Mouse (Mus musculus): Measurements from ENCODE around the gene Shprh. TPM values are rescaled to one million over a fixed set of nuclear protein-coding genes. Genes with fewer than 3 reads are reported as not detected.
"Not testable (repeated sequence)": the region's sequence is repeated elsewhere in the genome, so short reads cannot be mapped to it uniquely, and the experiment has no call there.

The Shprh gene
- total and polyA plus RNA-seq, 3 experiments = 5.4 to 45.5 (median 39.4) TPM

DNA sequence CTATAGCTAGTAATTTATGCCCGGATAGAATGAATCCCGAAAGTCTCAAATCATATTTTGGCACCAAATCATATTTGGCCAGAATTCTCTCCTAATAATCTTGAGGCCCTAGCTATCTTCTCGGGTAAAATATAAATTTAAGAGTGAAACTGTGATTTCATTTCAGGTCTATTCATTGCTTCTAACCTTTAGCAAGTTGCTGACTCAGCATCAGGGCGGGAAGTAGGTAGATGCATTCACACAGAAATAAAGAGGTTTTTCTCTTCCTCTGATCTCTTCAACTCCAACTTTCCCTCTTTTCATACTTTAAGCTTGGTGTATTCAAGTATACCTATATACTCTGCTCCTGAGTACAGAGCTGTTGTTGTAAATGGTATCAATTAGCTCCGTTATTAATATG, 30.9 kb downstream of the Shprh start:
- no peak for DNase-seq (ENCODE audit: low spot score)
- peaks cover 84% of the 10 kb centered on the region for H3K36me3 ChIP-seq (replicated peaks)
- no peak for TF ChIP-seq CTCF (IDR thresholded peaks at IDR 0.05; ENCODE audit: low read depth, low read length)
- TF ChIP-seq TAL1 (conservative IDR thresholded peaks at IDR 0.05; ENCODE audit: low read depth, low read length) = no peak
- no peak for TF ChIP-seq GATA2 (IDR thresholded peaks at IDR 0.05; ENCODE audit: borderline replicate concordance, low read depth, low read length)
- no peak for TF ChIP-seq GATA1 (IDR thresholded peaks at IDR 0.05; ENCODE audit: borderline replicate concordance, low read length)
- TF ChIP-seq POLR2AphosphoS5 (IDR thresholded peaks at IDR 0.05; ENCODE audit: insufficient replicate concordance, low read depth, low read length) = no peak
- no peaks in the 10 kb centered on the region for H3K4me1 ChIP-seq (ENCODE audit: insufficient read depth, low read depth, low read length)
- no peak overlapping the region for H3K4me3 ChIP-seq (ENCODE audit: low read depth, low read length)
- H3K27me3 ChIP-seq (ENCODE audit: insufficient read depth, low read length) = no peaks in the 10 kb centered on the region
- H3K9me3 ChIP-seq (replicated peaks) = no peaks in the 10 kb centered on the region
- no peak for ATAC-seq (ENCODE audit: extremely low read depth, insufficient number of reproducible peaks, low FRiP score, poor library complexity, severe bottlenecking)

DNA sequence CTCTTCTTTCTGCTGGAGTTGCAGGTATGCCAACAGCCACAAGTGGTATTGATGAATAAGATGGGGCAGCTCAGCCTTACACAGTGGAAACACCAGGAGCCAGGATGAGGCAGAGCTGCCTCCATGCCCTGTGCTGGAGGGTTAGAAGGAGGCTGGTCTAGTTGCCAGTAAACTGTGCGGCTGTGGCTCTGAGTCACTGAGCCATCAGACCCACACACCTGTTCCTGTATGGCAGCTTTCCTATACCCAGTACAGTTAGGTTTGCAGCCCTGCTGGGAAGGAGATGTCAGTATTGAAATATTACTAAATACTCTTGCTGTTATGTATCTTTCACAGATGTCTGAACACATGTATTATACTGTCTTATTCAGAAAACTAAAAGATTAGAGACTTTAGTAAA, 48.1 kb downstream of the Shprh start:
- H3K9me3 ChIP-seq (replicated peaks) = no peaks in the 10 kb centered on the region
- peaks cover 78% of the 10 kb centered on the region for H3K36me3 ChIP-seq (replicated peaks)

GRCm38 (mm10) chr10:11198346-11198745, 49.1 kb downstream of the Shprh start:
- Histone ChIP-seq H3K4me1 (ENCODE audit: insufficient read depth, low read depth, low read length) (no peaks in the 10 kb centered on the region), H3K27me3 (ENCODE audit: insufficient read depth, low read length) (no peaks in the 10 kb centered on the region), H3K4me3 (ENCODE audit: low read depth, low read length) (no peak overlapping the region), H3K9me3 (replicated peaks) (no peaks in the 10 kb centered on the region), H3K36me3 (replicated peaks) (peaks cover 78% of the 10 kb centered on the region)
- ATAC-seq (ENCODE audit: extremely low read depth, insufficient number of reproducible peaks, low FRiP score, poor library complexity, severe bottlenecking) = no peak
- TF ChIP-seq POLR2AphosphoS5 (IDR thresholded peaks at IDR 0.05; ENCODE audit: insufficient replicate concordance, low read depth, low read length) (no peak), CTCF (IDR thresholded peaks at IDR 0.05; ENCODE audit: low read depth, low read length) (no peak), GATA1 (IDR thresholded peaks at IDR 0.05; ENCODE audit: borderline replicate concordance, low read length) (no peak), TAL1 (conservative IDR thresholded peaks at IDR 0.05; ENCODE audit: low read depth, low read length) (no peak), GATA2 (IDR thresholded peaks at IDR 0.05; ENCODE audit: borderline replicate concordance, low read depth, low read length) (no peak)
- DNase-seq (ENCODE audit: low spot score) = no peak

More for the DNA sequence above, 48.1 kb downstream of the Shprh start:
- Histone ChIP-seq H3K4me3 (ENCODE audit: low read depth, low read length) (no peak overlapping the region), H3K4me1 (ENCODE audit: insufficient read depth, low read depth, low read length) (no peaks in the 10 kb centered on the region), H3K27me3 (ENCODE audit: insufficient read depth, low read length) (no peaks in the 10 kb centered on the region)
- TF ChIP-seq GATA1 (IDR thresholded peaks at IDR 0.05; ENCODE audit: borderline replicate concordance, low read length) (no peak), POLR2AphosphoS5 (IDR thresholded peaks at IDR 0.05; ENCODE audit: insufficient replicate concordance, low read depth, low read length) (no peak), CTCF (IDR thresholded peaks at IDR 0.05; ENCODE audit: low read depth, low read length) (no peak), TAL1 (conservative IDR thresholded peaks at IDR 0.05; ENCODE audit: low read depth, low read length) (no peak), GATA2 (IDR thresholded peaks at IDR 0.05; ENCODE audit: borderline replicate concordance, low read depth, low read length) (no peak)
- DNase-seq (ENCODE audit: low spot score) (no peak), ATAC-seq (ENCODE audit: extremely low read depth, insufficient number of reproducible peaks, low FRiP score, poor library complexity, severe bottlenecking) (no peak)

GRCm38 (mm10) chr10:11199980-11200379, 50.8 kb downstream of the Shprh start:
- ATAC-seq (ENCODE audit: extremely low read depth, insufficient number of reproducible peaks, low FRiP score, poor library complexity, severe bottlenecking) = no peak
- DNase-seq (ENCODE audit: low spot score) = no peak
- no peak for TF ChIP-seq TAL1 (conservative IDR thresholded peaks at IDR 0.05; ENCODE audit: low read depth, low read length)
- no peak for TF ChIP-seq CTCF (IDR thresholded peaks at IDR 0.05; ENCODE audit: low read depth, low read length)
- no peak for TF ChIP-seq GATA1 (IDR thresholded peaks at IDR 0.05; ENCODE audit: borderline replicate concordance, low read length)
- no peak for TF ChIP-seq POLR2AphosphoS5 (IDR thresholded peaks at IDR 0.05; ENCODE audit: insufficient replicate concordance, low read depth, low read length)
- no peak for TF ChIP-seq GATA2 (IDR thresholded peaks at IDR 0.05; ENCODE audit: borderline replicate concordance, low read depth, low read length)

GRCm38 (mm10) chr10:11205883-11206282, 56.7 kb downstream of the Shprh start:
- peaks cover 64% of the 10 kb centered on the region for H3K36me3 ChIP-seq (replicated peaks)
- not testable (repeated sequence) for ATAC-seq (ENCODE audit: extremely low read depth, insufficient number of reproducible peaks, low FRiP score, poor library complexity, severe bottlenecking); H3K4me3 ChIP-seq (ENCODE audit: low read depth, low read length)

More at GRCm38 (mm10) chr10:11199980-11200379, 50.8 kb downstream of the Shprh start:
- Histone ChIP-seq H3K4me3 (ENCODE audit: low read depth, low read length) (no peak overlapping the region), H3K4me1 (ENCODE audit: insufficient read depth, low read depth, low read length) (no peaks in the 10 kb centered on the region), H3K27me3 (ENCODE audit: insufficient read depth, low read length) (no peaks in the 10 kb centered on the region), H3K36me3 (replicated peaks) (peaks cover 71% of the 10 kb centered on the region), H3K9me3 (replicated peaks) (no peaks in the 10 kb centered on the region)

DNA sequence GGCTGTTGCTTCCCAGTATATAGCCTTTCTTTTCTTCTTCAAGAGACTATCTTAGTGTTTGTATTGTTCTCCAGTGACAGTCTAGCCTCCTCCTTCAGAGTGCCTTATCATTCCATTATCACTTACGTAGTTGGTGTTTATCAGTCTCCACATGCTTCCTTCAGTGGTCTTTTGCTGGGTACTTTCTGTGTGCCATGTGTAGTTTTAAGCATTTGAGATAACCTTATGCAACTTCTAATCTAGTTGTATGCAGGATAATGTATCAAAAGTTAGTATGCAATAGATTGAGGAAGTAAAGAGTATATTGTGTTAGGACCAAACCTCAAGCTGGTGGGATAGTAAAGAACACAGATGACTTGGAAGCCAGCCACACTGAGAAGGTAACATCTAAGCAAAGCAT, 59.4 kb downstream of the Shprh start:
- Histone ChIP-seq H3K4me1 (ENCODE audit: insufficient read depth, low read depth, low read length) (peaks cover 19% of the 10 kb centered on the region), H3K36me3 (replicated peaks) (peaks cover 72% of the 10 kb centered on the region), H3K4me3 (ENCODE audit: low read depth, low read length) (no peak overlapping the region), H3K27me3 (ENCODE audit: insufficient read depth, low read length) (no peaks in the 10 kb centered on the region), H3K9me3 (replicated peaks) (no peaks in the 10 kb centered on the region)
- DNase-seq (ENCODE audit: low spot score) (peak; percentile 4), ATAC-seq (ENCODE audit: extremely low read depth, insufficient number of reproducible peaks, low FRiP score, poor library complexity, severe bottlenecking) (peak; percentile 94)
- TF ChIP-seq GATA2 (IDR thresholded peaks at IDR 0.05; ENCODE audit: borderline replicate concordance, low read depth, low read length) (no peak), POLR2AphosphoS5 (IDR thresholded peaks at IDR 0.05; ENCODE audit: insufficient replicate concordance, low read depth, low read length) (no peak), CTCF (IDR thresholded peaks at IDR 0.05; ENCODE audit: low read depth, low read length) (no peak), TAL1 (conservative IDR thresholded peaks at IDR 0.05; ENCODE audit: low read depth, low read length) (peak; percentile 78)

More at GRCm38 (mm10) chr10:11205883-11206282, 56.7 kb downstream of the Shprh start:
- peaks cover 19% of the 10 kb centered on the region for H3K4me1 ChIP-seq (ENCODE audit: insufficient read depth, low read depth, low read length)
- H3K9me3 ChIP-seq (replicated peaks); DNase-seq (ENCODE audit: low spot score); H3K27me3 ChIP-seq (ENCODE audit: insufficient read depth, low read length): not testable (repeated sequence)

- TF ChIP-seq GATA2 (IDR thresholded peaks at IDR 0.05; ENCODE audit: borderline replicate concordance, low read depth, low read length) (no peak), TAL1 (conservative IDR thresholded peaks at IDR 0.05; ENCODE audit: low read depth, low read length) (no peak), GATA1 (IDR thresholded peaks at IDR 0.05; ENCODE audit: borderline replicate concordance, low read length) (no peak), CTCF (IDR thresholded peaks at IDR 0.05; ENCODE audit: low read depth, low read length) (no peak), POLR2AphosphoS5 (IDR thresholded peaks at IDR 0.05; ENCODE audit: insufficient replicate concordance, low read depth, low read length) (no peak)
- peaks cover 70% of the 10 kb centered on the region for H3K36me3 ChIP-seq (replicated peaks)
- no peaks in the 10 kb centered on the region for H3K9me3 ChIP-seq (replicated peaks)
- H3K27me3 ChIP-seq (ENCODE audit: insufficient read depth, low read length) = no peaks in the 10 kb centered on the region
- DNase-seq (ENCODE audit: low spot score) (no peak), ATAC-seq (ENCODE audit: extremely low read depth, insufficient number of reproducible peaks, low FRiP score, poor library complexity, severe bottlenecking) (no peak)
- peaks cover 19% of the 10 kb centered on the region for H3K4me1 ChIP-seq (ENCODE audit: insufficient read depth, low read depth, low read length)
- no peak overlapping the region for H3K4me3 ChIP-seq (ENCODE audit: low read depth, low read length)
These were observed 62.8 kb downstream of the Shprh start for GRCm38 (mm10) chr10:11212003-11212402.
